Mouse (Mus musculus) left cerebral cortex, postnatal 4 days (tissue): ENCODE results near the gene Acta1. TPM values are rescaled to one million over a fixed set of nuclear protein-coding genes. Genes with fewer than 3 reads are reported as not detected.

Experiments used
- DNase-seq: peaks from one replicate; pipeline ENCODE4 v3.0.0-alpha.2; 2022
- intact Hi-C: fragments of 180-260 bp; cut with DNase I; formaldehyde crosslinking; loops from one replicate; pipeline ENCODE4 v1.15.1; 2025
- total RNA-seq, 2 experiments: library from RNA; stranded (reverse); gene quantifications; 2 replicates each; pipeline ENCODE4 v1.2.3; 2021

The Acta1 gene
- total RNA-seq, 2 experiments from 2014 or later: 5.5 to 7.1 TPM

- intact Hi-C loops: loop anchor here (5.0 kb wide), 1 partner anchor 40 kb away; no protein-coding TSS in a partner anchor
- DNase-seq: no peak
Measured at GRCm38 (mm10) chr8:123847546-123847945, 47.0 kb downstream of the Acta1 start.

DNA sequence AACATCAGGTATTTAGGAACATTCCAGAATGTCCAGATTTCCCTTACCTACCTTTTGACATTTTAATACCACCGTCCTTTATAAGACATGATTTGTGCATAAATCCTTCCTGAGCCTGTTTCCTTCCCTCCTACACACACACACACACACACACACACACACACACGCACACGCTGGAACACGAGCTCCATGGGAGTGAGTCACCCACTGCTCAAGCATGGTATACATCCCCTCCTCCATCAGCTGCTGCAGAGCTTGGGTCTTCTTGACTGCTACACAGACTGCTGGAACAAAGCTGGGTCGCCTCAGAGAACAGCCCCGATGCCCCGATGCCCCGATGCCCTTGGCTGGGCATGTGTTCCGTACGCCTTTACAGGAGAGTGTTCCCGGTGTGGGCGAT, 48.0 kb downstream of the Acta1 start:
- no peak for DNase-seq
- intact Hi-C loops: loop anchor here (5.0 kb wide), 1 partner anchor 41 kb away; no protein-coding TSS in a partner anchor

- no peak for DNase-seq
- intact Hi-C loops: loop anchor here (5.0 kb wide), 1 partner anchor 41 kb away; no protein-coding TSS in a partner anchor
Measured at GRCm38 (mm10) chr8:123845991-123846390, 48.6 kb downstream of the Acta1 start.

DNA sequence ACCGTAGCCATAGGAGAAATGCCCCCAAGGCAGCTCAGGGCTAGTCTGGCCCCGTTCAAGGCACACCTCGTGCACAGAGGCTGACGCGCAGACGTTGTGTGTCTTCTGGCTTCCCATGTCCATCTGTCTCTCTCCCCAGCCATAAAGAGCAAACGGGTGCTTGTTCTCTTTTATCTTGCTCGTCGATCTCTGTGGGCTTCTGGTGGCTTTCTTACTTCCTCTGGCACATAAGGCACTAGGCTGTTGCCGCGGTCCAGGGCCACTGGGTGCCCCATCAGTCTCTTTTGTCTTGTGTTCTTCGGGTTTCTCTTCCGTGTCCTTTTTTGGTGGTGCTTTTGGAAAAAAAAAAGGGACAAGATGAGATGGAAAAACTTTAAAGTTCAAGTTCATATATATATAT, 49.4 kb downstream of the Acta1 start:
- DNase-seq: no peak
- intact Hi-C loops: loop anchor here (5.0 kb wide), 1 partner anchor 42 kb away; no protein-coding TSS in a partner anchor

- intact Hi-C loops: no loop called here
- no peak for DNase-seq
Measured at GRCm38 (mm10) chr8:123844341-123844740, 50.2 kb downstream of the Acta1 start.

DNA sequence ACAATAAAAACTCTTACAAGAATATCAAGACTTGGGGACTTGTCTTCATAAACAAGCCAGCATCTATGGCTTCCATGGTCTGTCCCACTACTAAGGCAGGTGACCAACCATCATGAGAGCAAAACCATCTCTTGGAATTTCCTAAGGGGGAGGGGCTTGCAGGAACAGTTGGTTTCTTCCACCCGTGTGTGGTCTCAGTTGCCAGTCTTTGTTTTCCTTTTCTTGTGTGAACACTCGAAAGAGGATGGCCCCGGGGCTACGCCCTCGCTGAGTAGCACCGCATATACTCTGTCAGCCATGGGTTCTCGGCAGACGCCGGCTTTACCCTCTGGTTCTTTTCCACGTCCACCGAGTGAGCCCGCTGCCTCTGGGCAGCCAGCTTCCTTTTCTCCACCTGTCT, 52.5 kb downstream of the Acta1 start:
- DNase-seq: no peak
- intact Hi-C loops: no loop called here

Other genes with a start within 250 kb of the Acta1 start
- 10 to 100 TPM; 78.0 to 89.0 TPM for gene Rhou, start 240.8 kb downstream of the Acta1 start, total RNA-seq
- gene Rab4a, start 88.8 kb downstream of the Acta1 start, total RNA-seq: 10 to 100 TPM; 61.7 to 68.4 TPM
- 10 to 100 TPM; 21.5 to 25.8 TPM for gene Ccsap, start 34.5 kb downstream of the Acta1 start, total RNA-seq
- gene Nup133, start 54.5 kb upstream of the Acta1 start, total RNA-seq: 10 to 100 TPM; 27.6 to 28.9 TPM
- 10 to 100 TPM; 22.7 to 23.0 TPM for gene Abcb10, start 88.4 kb upstream of the Acta1 start, total RNA-seq
- gene Taf5l, start 126.6 kb upstream of the Acta1 start, total RNA-seq: 10 to 100 TPM; 27.8 to 29.4 TPM
- gene Urb2, start 126.8 kb upstream of the Acta1 start, total RNA-seq: 10 to 100 TPM; 14.9 to 16.2 TPM